Mouse (Mus musculus) intestine, embryonic 15.5 days (tissue): ENCODE measurements around the gene Tspo. TPM values are rescaled to one million over a fixed set of nuclear protein-coding genes. Genes with fewer than 3 reads are reported as not detected.

Experiments
- ATAC-seq: fragments of 200-750 bp; cut with Nextera tagmentation; 2 replicates; pipeline ENCODE4 v1.8.0; 2017; ENCODE audit warnings: moderate TSS enrichment, moderate library complexity
- H3K27ac ChIP-seq: fragments of 300-500 bp; sonication (generic); 2 replicates; pipeline ENCODE4 v1.5.1; 2015; ENCODE audit warnings: mild to moderate bottlenecking, inconsistent platforms
- H3K27me3 ChIP-seq: fragments of 300-500 bp; sonication (generic); replicated peaks from 2 replicates; pipeline ENCODE4 v1.6.1; 2015; ENCODE audit warnings: inconsistent platforms
- H3K36me3 ChIP-seq: fragments of 300-500 bp; sonication (generic); 2 replicates; pipeline ENCODE4 v1.6.1; 2015; ENCODE audit warnings: inconsistent platforms
- H3K4me1 ChIP-seq: fragments of 300-500 bp; sonication (generic); replicated peaks from 2 replicates; pipeline ENCODE4 v1.6.1; 2015; ENCODE audit warnings: inconsistent platforms
- H3K4me2 ChIP-seq: fragments of 300-500 bp; sonication (generic); replicated peaks from 2 replicates; pipeline ENCODE4 v1.6.1; 2015; ENCODE audit warnings: mild to moderate bottlenecking, inconsistent platforms
- H3K4me3 ChIP-seq: fragments of 300-500 bp; sonication (generic); replicated peaks from 2 replicates; pipeline ENCODE4 v1.5.1; 2015; ENCODE audit warnings: inconsistent platforms
- H3K9ac ChIP-seq: fragments of 300-500 bp; sonication (generic); 2 replicates; pipeline ENCODE4 v1.6.1; 2015; ENCODE audit warnings: inconsistent platforms
- H3K9me3 ChIP-seq: fragments of 300-500 bp; sonication (generic); 2 replicates; pipeline ENCODE4 v1.6.1; 2016; ENCODE audit warnings: inconsistent platforms
- WGBS: fragments of 180-500 bp; shearing (Covaris S2); methylation state at CpG from one replicate; pipeline ENCODE4 v1.1.7; 2015; 5-methylcytosine and 5-hydroxymethylcytosine counted together
- polyA plus RNA-seq: library from polyadenylated mRNA; unstranded; fragments of >200 nt; fragmentation: Nextera tagmentation; extraction: Ambion mirVana; gene quantifications from 2 replicates; pipeline ENCODE4 v1.2.1, GENCODE M21; 2015

Tspo gene
- polyA plus RNA-seq, 1 experiment from 2014 or later, result 98.0 TPM

GRCm38 (mm10) chr15:83571636-83572035 lies 8.2 kb downstream of the Tspo start:
- H3K27me3 ChIP-seq, result no peaks in the 10 kb centered on the region
- H3K36me3 ChIP-seq, result peaks cover 6% of the 10 kb centered on the region
- H3K4me2 ChIP-seq, result no peak overlapping the region
- H3K4me1 ChIP-seq, result 0 out of 2 replicates have a peak, but pooled peaks cover 3% of the 10 kb centered on the region
- WGBS, result 84% methylated on average over 5 of the region's 5 CpGs
- ATAC-seq, result no peak
- H3K27ac ChIP-seq, result no peak overlapping the region
- no peaks in the 10 kb centered on the region for H3K9me3 ChIP-seq
- no peak overlapping the region for H3K4me3 ChIP-seq
- no peak overlapping the region for H3K9ac ChIP-seq

- 75% methylated on average over 4 of the region's 4 CpGs for WGBS
- H3K27me3 ChIP-seq, result no peaks in the 10 kb centered on the region
Observed at GRCm38 (mm10) chr15:83572132-83572531, 8.7 kb downstream of the Tspo start.

GRCm38 (mm10) chr15:83573606-83574005 lies 10.2 kb downstream of the Tspo start:
- 93% methylated on average over 12 of the region's 12 CpGs for WGBS
- Histone ChIP-seq H3K27ac (no peak overlapping the region), H3K4me1 (0 out of 2 replicates have a peak, but pooled peaks cover 3% of the 10 kb centered on the region), H3K9me3 (no peaks in the 10 kb centered on the region), H3K27me3 (no peaks in the 10 kb centered on the region), H3K9ac (no peak overlapping the region), H3K4me3 (no peak overlapping the region), H3K36me3 (peaks cover 9% of the 10 kb centered on the region), H3K4me2 (no peak overlapping the region)
- ATAC-seq, result no peak

More at GRCm38 (mm10) chr15:83572132-83572531, 8.7 kb downstream of the Tspo start:
- no peaks in the 10 kb centered on the region for H3K9me3 ChIP-seq
- no peak overlapping the region for H3K4me2 ChIP-seq
- H3K36me3 ChIP-seq, result peaks cover 6% of the 10 kb centered on the region
- 0 out of 2 replicates have a peak, but pooled peaks cover 3% of the 10 kb centered on the region for H3K4me1 ChIP-seq
- no peak overlapping the region for H3K9ac ChIP-seq
- no peak for ATAC-seq
- no peak overlapping the region for H3K4me3 ChIP-seq
- no peak overlapping the region for H3K27ac ChIP-seq

GRCm38 (mm10) chr15:83574731-83575351 lies 11.4 kb downstream of the Tspo start:
- H3K9me3 ChIP-seq, result no peaks in the 10 kb centered on the region
- 68% methylated on average over 6 of the region's 6 CpGs for WGBS
- no peak; the same call in 1 of the 2 replicates for ATAC-seq
- no peak overlapping the region for H3K9ac ChIP-seq
- H3K4me3 ChIP-seq, result no peak overlapping the region
- peaks cover 17% of the 10 kb centered on the region for H3K36me3 ChIP-seq
- H3K4me2 ChIP-seq, result no peak overlapping the region
- no peak overlapping the region for H3K27ac ChIP-seq
- H3K4me1 ChIP-seq, result 0 out of 2 replicates have a peak, but pooled peaks cover 3% of the 10 kb centered on the region
- no peaks in the 10 kb centered on the region for H3K27me3 ChIP-seq

GRCm38 (mm10) chr15:83575543-83575942 lies 12.2 kb downstream of the Tspo start:
- 94% methylated on average over 8 of the region's 8 CpGs for WGBS
- H3K9ac ChIP-seq, result no peak overlapping the region
- no peaks in the 10 kb centered on the region for H3K9me3 ChIP-seq
- no peak for ATAC-seq
- no peak overlapping the region for H3K4me2 ChIP-seq
- no peaks in the 10 kb centered on the region for H3K27me3 ChIP-seq
- no peak overlapping the region for H3K27ac ChIP-seq
- H3K4me3 ChIP-seq, result no peak overlapping the region
- peaks cover 23% of the 10 kb centered on the region for H3K36me3 ChIP-seq
- H3K4me1 ChIP-seq, result 0 out of 2 replicates have a peak, but pooled peaks cover 3% of the 10 kb centered on the region

GRCm38 (mm10) chr15:83576651-83577050 lies 13.3 kb downstream of the Tspo start:
- H3K4me3 ChIP-seq, result no peak overlapping the region
- 0 out of 2 replicates have a peak, but pooled peaks cover 3% of the 10 kb centered on the region for H3K4me1 ChIP-seq
- no peak overlapping the region for H3K27ac ChIP-seq
- WGBS, result 85% methylated on average over 9 of the region's 9 CpGs
- no peak for ATAC-seq
- H3K9me3 ChIP-seq, result no peaks in the 10 kb centered on the region
- peaks cover 31% of the 10 kb centered on the region for H3K36me3 ChIP-seq
- H3K4me2 ChIP-seq, result no peak overlapping the region
- no peak overlapping the region for H3K9ac ChIP-seq
- H3K27me3 ChIP-seq, result no peaks in the 10 kb centered on the region

GRCm38 (mm10) chr15:83582931-83583330 lies 19.5 kb downstream of the Tspo start:
- no peaks in the 10 kb centered on the region for H3K27me3 ChIP-seq
- peaks cover 55% of the 10 kb centered on the region for H3K36me3 ChIP-seq

GRCm38 (mm10) chr15:83583419-83584156 lies 20.2 kb downstream of the Tspo start:
- Histone ChIP-seq H3K36me3 (peaks cover 52% of the 10 kb centered on the region), H3K9ac (no peak overlapping the region), H3K4me1 (no peaks in the 10 kb centered on the region), H3K27ac (no peak overlapping the region), H3K4me3 (no peak overlapping the region), H3K27me3 (no peaks in the 10 kb centered on the region), H3K9me3 (no peaks in the 10 kb centered on the region), H3K4me2 (no peak overlapping the region)
- 70% methylated on average over 8 of the region's 8 CpGs for WGBS
- no peak for ATAC-seq

More at GRCm38 (mm10) chr15:83582931-83583330, 19.5 kb downstream of the Tspo start:
- Histone ChIP-seq H3K4me1 (no peaks in the 10 kb centered on the region), H3K27ac (no peak overlapping the region), H3K4me3 (no peak overlapping the region), H3K9me3 (no peaks in the 10 kb centered on the region), H3K4me2 (no peak overlapping the region), H3K9ac (no peak overlapping the region)
- ATAC-seq, result no peak
- WGBS, result 82% methylated on average over 4 of the region's 4 CpGs

GRCm38 (mm10) chr15:83584741-83585220 lies 21.4 kb downstream of the Tspo start:
- H3K4me2 ChIP-seq, result no peak overlapping the region
- H3K4me1 ChIP-seq, result no peaks in the 10 kb centered on the region
- H3K4me3 ChIP-seq, result no peak overlapping the region
- H3K27me3 ChIP-seq, result no peaks in the 10 kb centered on the region
- peaks cover 45% of the 10 kb centered on the region for H3K36me3 ChIP-seq
- no peak for ATAC-seq
- no peak overlapping the region for H3K27ac ChIP-seq
- 91% methylated on average over 6 of the region's 6 CpGs for WGBS
- no peak overlapping the region for H3K9ac ChIP-seq
- H3K9me3 ChIP-seq, result no peaks in the 10 kb centered on the region

- H3K4me2 ChIP-seq, result no peak overlapping the region
- H3K27ac ChIP-seq, result no peak overlapping the region
- H3K4me1 ChIP-seq, result peaks cover 23% of the 10 kb centered on the region
- 90% methylated on average over 4 of the region's 4 CpGs for WGBS
- H3K9ac ChIP-seq, result no peak overlapping the region
- ATAC-seq, result no peak
- no peaks in the 10 kb centered on the region for H3K27me3 ChIP-seq
- H3K36me3 ChIP-seq, result peaks cover 13% of the 10 kb centered on the region
- H3K4me3 ChIP-seq, result no peak overlapping the region
- H3K9me3 ChIP-seq, result no peaks in the 10 kb centered on the region
Observed at GRCm38 (mm10) chr15:83590841-83591240, 27.4 kb downstream of the Tspo start.

GRCm38 (mm10) chr15:83591758-83592157 lies 28.4 kb downstream of the Tspo start:
- Histone ChIP-seq H3K9ac (no peak overlapping the region), H3K36me3 (peaks cover 4% of the 10 kb centered on the region), H3K27me3 (no peaks in the 10 kb centered on the region), H3K4me1 (peaks cover 23% of the 10 kb centered on the region), H3K27ac (no peak overlapping the region), H3K4me3 (no peak overlapping the region), H3K4me2 (no peak overlapping the region), H3K9me3 (no peaks in the 10 kb centered on the region)
- no peak for ATAC-seq
- 85% methylated on average over 6 of the region's 6 CpGs for WGBS
